Mouse (Mus musculus) megakaryocyte, embryonic 14.5 days (primary cell): ENCODE data around the gene Serf2. TPM values are rescaled to one million over a fixed set of nuclear protein-coding genes. Genes with fewer than 3 reads are reported as not detected.
A peak's percentile ranks its signal among the peaks of the same experiment; 100 is the strongest.

Experiments used
- H3K27me3 ChIP-seq: replicated peaks from 2 replicates; pipeline ENCODE3; 2012; ENCODE audit warnings: inconsistent platforms
- H3K36me3 ChIP-seq: replicated peaks from 2 replicates; pipeline ENCODE3; 2012; ENCODE audit warnings: low read length, inconsistent platforms, mixed read lengths
- H3K4me1 ChIP-seq: 2 replicates; pipeline ENCODE4 v1.6.1; 2012; ENCODE audit warnings: inconsistent platforms
- H3K4me3 ChIP-seq: replicated peaks from 2 replicates; pipeline ENCODE3; 2012; ENCODE audit warnings: moderate library complexity, mild to moderate bottlenecking, inconsistent platforms
- H3K9me3 ChIP-seq: 2 replicates; pipeline ENCODE4 v1.6.1; 2012; ENCODE audit warnings: inconsistent platforms
- FLI1 ChIP-seq: IDR thresholded peaks from 2 replicates; pipeline ENCODE4 v1.6.1; 2012; ENCODE audit warnings: low read length, inconsistent platforms, mixed read lengths
- GATA1 ChIP-seq: IDR thresholded peaks from 3 replicates; pipeline ENCODE4 v1.6.1; 2012; ENCODE audit warnings: mixed read lengths, low read length, inconsistent platforms, borderline replicate concordance
- polyA plus RNA-seq: library from polyadenylated mRNA; stranded (reverse); fragments of >175 nt; gene quantifications from 2 replicates; pipeline ENCODE4 v1.2.3, GENCODE M21; 2012; ENCODE audit warnings: low replicate concordance; ENCODE audit not compliant: insufficient read depth

The Serf2 gene
- polyA plus RNA-seq, 1 experiment: 558 TPM

DNA sequence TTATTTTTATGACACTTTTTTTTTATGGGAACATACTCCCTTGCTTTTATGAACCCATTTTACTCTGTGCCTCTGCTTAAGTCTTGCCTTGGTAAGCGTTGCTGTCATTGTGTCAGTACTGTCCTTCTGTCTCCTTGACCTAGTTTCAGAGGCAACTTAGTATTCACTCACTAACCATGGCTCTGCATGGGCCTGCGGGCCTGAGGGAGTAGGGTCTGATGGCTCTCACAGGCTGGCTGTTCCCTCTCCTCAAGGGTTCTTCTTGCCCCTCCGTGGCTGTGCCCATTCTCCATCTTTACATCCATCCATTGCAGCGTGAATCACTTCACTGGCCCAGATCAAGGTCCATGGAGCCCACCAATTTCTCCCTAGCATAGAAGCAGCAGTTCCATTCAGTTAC is 2.5 kb upstream of the Serf2 start:
- TF ChIP-seq GATA1 (no peak), FLI1 (no peak)
- Histone ChIP-seq H3K9me3 (no peaks in the 10 kb centered on the region), H3K27me3 (peaks cover 6% of the 10 kb centered on the region), H3K4me1 (peaks cover 64% of the 10 kb centered on the region), H3K36me3 (peaks cover 11% of the 10 kb centered on the region), H3K4me3 (peak overlapping the region; percentile 7)

- peaks cover 61% of the 10 kb centered on the region for H3K4me1 ChIP-seq
- TF ChIP-seq GATA1 (no peak), FLI1 (no peak)
- H3K4me3 ChIP-seq: no peak overlapping the region
- H3K9me3 ChIP-seq: no peaks in the 10 kb centered on the region
- peaks cover 14% of the 10 kb centered on the region for H3K36me3 ChIP-seq
- peaks cover 1% of the 10 kb centered on the region for H3K27me3 ChIP-seq
Measured at GRCm38 (mm10) chr2:121447006-121447405, 2.0 kb upstream of the Serf2 start.

DNA sequence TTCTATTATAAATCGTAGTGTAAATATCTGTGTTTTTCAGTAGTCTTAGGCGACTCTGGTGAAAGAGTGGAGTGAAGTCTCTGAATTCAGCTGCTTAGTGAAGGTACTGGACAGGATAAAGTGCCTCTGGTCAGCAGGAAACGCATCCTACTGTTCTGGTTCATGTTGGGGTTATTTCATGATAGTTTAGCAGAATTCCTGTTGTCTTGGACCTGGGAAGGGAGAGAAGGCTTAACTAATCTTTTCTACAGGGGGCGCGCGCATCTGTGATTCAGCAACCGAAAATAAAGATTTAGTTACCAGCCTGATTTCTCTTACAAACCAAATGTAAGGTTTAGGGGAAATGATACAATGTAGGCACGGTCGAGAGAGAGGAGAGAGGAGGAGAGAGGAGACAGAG is 859 bp upstream of the Serf2 start:
- Histone ChIP-seq H3K4me1 (peaks cover 61% of the 10 kb centered on the region), H3K27me3 (no peaks in the 10 kb centered on the region), H3K9me3 (no peaks in the 10 kb centered on the region), H3K36me3 (peaks cover 26% of the 10 kb centered on the region), H3K4me3 (peak overlapping the region; percentile 95)
- TF ChIP-seq GATA1 (no peak), FLI1 (no peak)

- no peak for TF ChIP-seq GATA1
- TF ChIP-seq FLI1: no peak
- no peaks in the 10 kb centered on the region for H3K27me3 ChIP-seq
- H3K36me3 ChIP-seq: peaks cover 39% of the 10 kb centered on the region
- no peaks in the 10 kb centered on the region for H3K9me3 ChIP-seq
- peak overlapping the region; percentile 95 for H3K4me3 ChIP-seq
- H3K4me1 ChIP-seq: peaks cover 64% of the 10 kb centered on the region
Measured at GRCm38 (mm10) chr2:121449545-121450011, 583 bp downstream of the Serf2 start.

DNA sequence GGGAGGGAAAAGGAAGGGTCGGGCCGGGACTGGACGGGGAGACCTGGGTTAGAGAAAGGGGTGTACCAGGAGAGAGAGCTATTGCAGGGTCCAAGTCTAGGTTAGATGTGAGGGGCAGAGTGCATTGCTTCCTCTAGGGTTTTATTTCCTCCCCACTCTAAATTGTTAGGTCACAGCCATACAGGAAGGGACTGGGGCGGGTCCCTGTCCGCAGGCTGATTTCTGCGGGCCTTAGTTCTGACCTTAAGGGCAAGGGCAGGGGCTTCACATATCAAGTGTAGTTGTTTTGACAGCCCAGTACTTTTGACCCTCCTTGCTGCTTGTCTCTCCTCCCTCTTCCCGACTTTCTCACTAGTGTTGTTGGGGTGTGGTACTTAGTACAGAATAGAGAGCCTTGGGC is 1.1 kb downstream of the Serf2 start:
- TF ChIP-seq FLI1 (no peak), GATA1 (no peak)
- H3K4me1 ChIP-seq: peaks cover 69% of the 10 kb centered on the region

GRCm38 (mm10) chr2:121452361-121452760 is 3.4 kb downstream of the Serf2 start:
- peaks cover 65% of the 10 kb centered on the region for H3K4me1 ChIP-seq
- peaks cover 54% of the 10 kb centered on the region for H3K36me3 ChIP-seq
- peak overlapping the region; percentile 7 for H3K4me3 ChIP-seq
- no peak for TF ChIP-seq FLI1
- no peak for TF ChIP-seq GATA1
- no peaks in the 10 kb centered on the region for H3K9me3 ChIP-seq
- H3K27me3 ChIP-seq: no peaks in the 10 kb centered on the region

More for the DNA sequence above, 1.1 kb downstream of the Serf2 start:
- Histone ChIP-seq H3K36me3 (peaks cover 44% of the 10 kb centered on the region), H3K4me3 (peak overlapping the region; percentile 95), H3K9me3 (no peaks in the 10 kb centered on the region), H3K27me3 (no peaks in the 10 kb centered on the region)

GRCm38 (mm10) chr2:121452990-121453389 is 4.0 kb downstream of the Serf2 start, which contains the start of gene Hypk:
TSS of gene Hypk (plus strand) at chr2:121453290.
- Histone ChIP-seq H3K4me3 (peak within 1 kb of the TSS; percentile 35), H3K36me3 (peaks cover 56% of the 10 kb centered on the region), H3K27me3 (no peaks in the 10 kb centered on the region), H3K9me3 (no peaks in the 10 kb centered on the region), H3K4me1 (peaks cover 64% of the 10 kb centered on the region)
- TF ChIP-seq GATA1 (no peak), FLI1 (no peak)

DNA sequence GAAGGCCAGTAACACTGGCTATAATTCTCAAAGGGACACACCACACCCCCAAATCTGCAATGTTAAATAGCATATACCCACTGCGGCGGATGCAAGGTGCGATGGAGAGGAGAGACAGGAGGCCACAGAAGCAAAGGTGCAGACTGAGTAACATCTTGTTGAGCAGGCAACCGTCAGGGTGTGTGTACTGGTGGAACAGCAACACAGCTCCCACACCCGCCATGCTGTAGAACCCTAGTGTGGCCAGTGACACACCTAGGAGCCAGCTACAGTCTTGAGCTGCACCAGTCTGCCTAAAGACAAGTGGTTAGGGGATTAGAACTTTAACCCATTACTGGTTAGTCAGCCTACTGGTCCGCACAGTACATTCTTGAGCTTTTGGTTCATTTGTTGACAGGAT is 4.9 kb downstream of the Serf2 start:
- Histone ChIP-seq H3K9me3 (no peaks in the 10 kb centered on the region), H3K4me3 (peak overlapping the region; percentile 35), H3K27me3 (no peaks in the 10 kb centered on the region), H3K4me1 (peaks cover 68% of the 10 kb centered on the region), H3K36me3 (peaks cover 64% of the 10 kb centered on the region)
- TF ChIP-seq FLI1 (no peak), GATA1 (no peak)

GRCm38 (mm10) chr2:121455534-121455933 is 6.5 kb downstream of the Serf2 start:
- H3K4me1 ChIP-seq: peaks cover 64% of the 10 kb centered on the region
- no peaks in the 10 kb centered on the region for H3K9me3 ChIP-seq
- no peak for TF ChIP-seq GATA1
- no peak for TF ChIP-seq FLI1
- H3K36me3 ChIP-seq: peaks cover 68% of the 10 kb centered on the region
- H3K4me3 ChIP-seq: peak overlapping the region; percentile 35
- no peaks in the 10 kb centered on the region for H3K27me3 ChIP-seq

GRCm38 (mm10) chr2:121456692-121457642 is 8.0 kb downstream of the Serf2 start, which contains the start of gene Serinc4:
TSS of gene Serinc4 (minus strand) at chr2:121456781.
- Histone ChIP-seq H3K9me3 (no peaks in the 10 kb centered on the region), H3K36me3 (peaks cover 62% of the 10 kb centered on the region), H3K4me3 (peak within 1 kb of the TSS; percentile 94), H3K27me3 (no peaks in the 10 kb centered on the region), H3K4me1 (peaks cover 53% of the 10 kb centered on the region)
- TF ChIP-seq FLI1: no peak
- TF ChIP-seq GATA1: no peak
